Mouse (Mus musculus) heart, adult 2 months (tissue): ENCODE data around the gene 2610001J05Rik.

ENCODE experiments used
- CTCF ChIP-seq: fragments of 200-600 bp; IDR thresholded peaks from 2 replicates; pipeline ENCODE4 v1.8.1; 2022; ENCODE audit warnings: antibody characterized with exemption, mild to moderate bottlenecking, moderate library complexity
- POLR2A ChIP-seq: fragments of 200-500 bp; IDR thresholded peaks from 2 replicates; pipeline ENCODE4 v1.6.1; 2011; ENCODE audit warnings: mild to moderate bottlenecking, low read depth, low read length, control low read depth; ENCODE audit not compliant: insufficient read depth

- no peak for TF ChIP-seq CTCF
- no peak for TF ChIP-seq POLR2A
Measured at GRCm38 (mm10) chr6:13872076-13872475, 758 bp upstream of the 2610001J05Rik start.
